Mouse (Mus musculus) thymus, adult 2 months (tissue): ENCODE measurements around the gene Trmt5. TPM values are rescaled to one million over a fixed set of nuclear protein-coding genes. Genes with fewer than 3 reads are reported as not detected.

Experiments used
- DNase-seq: peaks from one replicate; pipeline ENCODE4 v3.0.0; 2021
- H3K27ac ChIP-seq: fragments of 200-500 bp; 2 replicates; pipeline ENCODE4 v1.5.1; 2012; ENCODE audit warnings: low read length, control low read depth; ENCODE audit not compliant: control insufficient read depth, insufficient read depth
- H3K27me3 ChIP-seq: fragments of 200-500 bp; 2 replicates; pipeline ENCODE4 v1.6.1; 2012; ENCODE audit warnings: mild to moderate bottlenecking, low read length, moderate library complexity, mixed read lengths; ENCODE audit not compliant: control insufficient read depth, insufficient read depth
- H3K36me3 ChIP-seq: fragments of 200-500 bp; 2 replicates; pipeline ENCODE4 v1.6.1; 2012; ENCODE audit warnings: mild to moderate bottlenecking, low read length, moderate library complexity; ENCODE audit not compliant: control insufficient read depth, insufficient read depth
- H3K4me1 ChIP-seq: fragments of 200-500 bp; replicated peaks from 2 replicates; pipeline ENCODE4 v1.6.1; 2012; ENCODE audit warnings: low read length; ENCODE audit not compliant: control insufficient read depth, insufficient read depth
- H3K4me3 ChIP-seq: fragments of 200-500 bp; 2 replicates; pipeline ENCODE4 v1.5.1; 2012; ENCODE audit warnings: mild to moderate bottlenecking, low read length, control low read depth, moderate library complexity; ENCODE audit not compliant: control insufficient read depth, insufficient read depth
- CTCF ChIP-seq: fragments of 200-500 bp; IDR thresholded peaks from 2 replicates; pipeline ENCODE4 v1.5.1; 2012; ENCODE audit warnings: mild to moderate bottlenecking, control low read depth, low read length, moderate library complexity, borderline replicate concordance; ENCODE audit not compliant: control insufficient read depth, poor library complexity, insufficient read depth; ENCODE audit errors: extremely low read depth
- POLR2A ChIP-seq: fragments of 200-500 bp; IDR thresholded peaks from 2 replicates; pipeline ENCODE4 v1.6.1; 2012; ENCODE audit warnings: mild to moderate bottlenecking, low read length, control low read depth, moderate library complexity; ENCODE audit not compliant: control insufficient read depth, poor library complexity, insufficient read depth; ENCODE audit errors: extremely low read depth
- WGBS: fragments of 180-500 bp; shearing (Covaris S2); methylation state at CpG from one replicate; pipeline ENCODE4 v1.1.7; 2018; 5-methylcytosine and 5-hydroxymethylcytosine counted together
- polyA plus RNA-seq: library from polyadenylated mRNA; depleted of rRNA; stranded (reverse); fragments of >200 nt; gene quantifications from 2 replicates; pipeline ENCODE4 v1.2.3, GENCODE M21; 2012

Trmt5 gene
- polyA plus RNA-seq, 1 experiment, result 6.5 TPM

- WGBS, result 98% methylated on average over 3 of the region's 3 CpGs
- no peak overlapping the region for H3K4me3 ChIP-seq
- DNase-seq, result no peak
- TF ChIP-seq POLR2A (no peak), CTCF (no peak)
- H3K27me3 ChIP-seq, result no peaks in the 10 kb centered on the region
- H3K4me1 ChIP-seq, result no peaks in the 10 kb centered on the region
- peaks cover 12% of the 10 kb centered on the region for H3K36me3 ChIP-seq
- no peak overlapping the region for H3K27ac ChIP-seq
These were observed 11.6 kb downstream of the Trmt5 start for GRCm38 (mm10) chr12:73274921-73275320.

GRCm38 (mm10) chr12:73269933-73270332, 16.6 kb downstream of the Trmt5 start:
- Histone ChIP-seq H3K4me3 (no peak overlapping the region), H3K27ac (no peak overlapping the region), H3K4me1 (no peaks in the 10 kb centered on the region), H3K36me3 (no peaks in the 10 kb centered on the region), H3K27me3 (no peaks in the 10 kb centered on the region)
- DNase-seq, result no peak
- 96% methylated on average over 4 of the region's 4 CpGs for WGBS
- no peak for TF ChIP-seq POLR2A
- TF ChIP-seq CTCF, result no peak

DNA sequence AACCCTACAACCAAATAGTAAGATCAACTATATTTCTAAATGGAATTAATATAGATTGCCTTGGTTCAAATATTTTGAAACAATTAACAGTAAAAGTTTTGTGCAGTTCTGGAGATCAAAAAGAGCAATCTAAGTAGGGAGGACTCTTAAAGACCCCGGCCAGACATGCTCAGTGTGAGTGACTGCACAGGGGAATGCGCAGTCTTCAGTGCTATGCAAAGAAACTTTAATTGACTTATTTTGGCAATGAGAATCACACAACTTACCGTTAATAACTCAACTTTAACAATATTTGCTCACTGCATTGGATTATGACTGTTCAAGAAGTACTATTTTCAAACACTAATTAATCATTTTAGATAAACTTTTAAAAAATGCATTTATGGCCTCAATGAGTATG, 17.0 kb downstream of the Trmt5 start:
- no peaks in the 10 kb centered on the region for H3K36me3 ChIP-seq
- TF ChIP-seq POLR2A (no peak), CTCF (no peak)
- no peak overlapping the region for H3K4me3 ChIP-seq
- no peaks in the 10 kb centered on the region for H3K4me1 ChIP-seq
- DNase-seq, result no peak
- no peaks in the 10 kb centered on the region for H3K27me3 ChIP-seq
- WGBS, result 96% methylated on average over 3 of the region's 3 CpGs
- no peak overlapping the region for H3K27ac ChIP-seq

DNA sequence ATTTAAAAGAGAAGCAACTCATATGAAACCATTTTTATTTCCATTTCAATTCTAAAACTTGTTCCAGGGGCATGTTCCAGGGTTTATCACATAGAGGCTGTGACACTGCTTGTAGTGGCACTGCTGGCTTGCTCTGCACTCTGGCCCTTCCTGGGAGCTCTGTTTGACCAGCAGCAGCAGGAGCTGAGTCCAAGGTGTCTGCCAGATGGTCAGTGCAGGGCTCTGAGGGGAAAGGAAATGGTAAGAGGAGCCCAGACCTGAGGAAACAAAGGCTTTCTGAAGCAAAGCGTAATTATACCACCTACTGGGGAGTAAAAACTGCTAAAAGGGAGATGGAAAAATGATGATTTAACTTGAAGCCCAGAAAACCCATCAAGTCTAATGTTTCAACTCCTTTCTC, 18.0 kb downstream of the Trmt5 start:
- no peak for DNase-seq
- Histone ChIP-seq H3K27me3 (no peaks in the 10 kb centered on the region), H3K4me1 (no peaks in the 10 kb centered on the region), H3K27ac (no peak overlapping the region), H3K36me3 (no peaks in the 10 kb centered on the region), H3K4me3 (no peak overlapping the region)
- WGBS, result 100% methylated on average over 1 of the region's 1 CpGs
- no peak for TF ChIP-seq CTCF
- TF ChIP-seq POLR2A, result no peak

- WGBS, result 94% methylated on average over 1 of the region's 1 CpGs
- no peak overlapping the region for H3K27ac ChIP-seq
These were observed 19.9 kb downstream of the Trmt5 start for GRCm38 (mm10) chr12:73266597-73266996.

DNA sequence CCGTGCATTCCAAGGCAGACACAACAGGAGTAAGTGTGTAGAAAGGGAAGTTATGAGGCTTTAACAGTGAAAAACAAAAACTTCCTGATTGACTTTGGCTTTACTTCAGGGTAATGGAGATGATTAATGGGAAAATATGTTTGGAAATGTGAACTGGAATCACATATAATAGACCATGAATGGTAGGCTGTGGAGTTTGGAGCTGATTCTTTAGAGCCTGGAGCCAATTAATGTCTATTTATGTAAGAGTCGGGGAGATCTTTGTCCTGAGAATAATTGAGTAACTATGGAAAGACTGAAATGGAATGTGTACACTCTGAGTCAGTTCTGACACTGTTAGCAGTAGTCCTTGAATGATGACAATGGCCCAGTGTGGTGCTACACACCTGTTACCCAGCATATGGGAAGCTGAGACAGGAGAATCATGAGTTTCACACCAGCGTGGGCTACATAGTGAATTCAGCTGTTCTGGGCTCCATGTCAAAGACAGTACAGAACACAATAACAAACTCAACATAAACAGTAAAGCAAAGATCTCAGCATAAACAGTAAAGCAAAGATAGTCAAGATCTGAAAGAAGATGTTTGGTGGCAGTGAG, 21.0 kb downstream of the Trmt5 start:
- TF ChIP-seq CTCF, result no peak
- no peak for TF ChIP-seq POLR2A
- Histone ChIP-seq H3K27me3 (no peaks in the 10 kb centered on the region), H3K4me3 (no peak overlapping the region), H3K27ac (no peak overlapping the region), H3K36me3 (no peaks in the 10 kb centered on the region), H3K4me1 (no peaks in the 10 kb centered on the region)
- 96% methylated on average over 3 of the region's 3 CpGs for WGBS
- DNase-seq, result no peak

More at GRCm38 (mm10) chr12:73266597-73266996, 19.9 kb downstream of the Trmt5 start:
- H3K4me1 ChIP-seq, result no peaks in the 10 kb centered on the region
- no peak for DNase-seq
- H3K27me3 ChIP-seq, result no peaks in the 10 kb centered on the region
- no peaks in the 10 kb centered on the region for H3K36me3 ChIP-seq
- H3K4me3 ChIP-seq, result no peak overlapping the region
- TF ChIP-seq POLR2A (no peak), CTCF (no peak)

DNA sequence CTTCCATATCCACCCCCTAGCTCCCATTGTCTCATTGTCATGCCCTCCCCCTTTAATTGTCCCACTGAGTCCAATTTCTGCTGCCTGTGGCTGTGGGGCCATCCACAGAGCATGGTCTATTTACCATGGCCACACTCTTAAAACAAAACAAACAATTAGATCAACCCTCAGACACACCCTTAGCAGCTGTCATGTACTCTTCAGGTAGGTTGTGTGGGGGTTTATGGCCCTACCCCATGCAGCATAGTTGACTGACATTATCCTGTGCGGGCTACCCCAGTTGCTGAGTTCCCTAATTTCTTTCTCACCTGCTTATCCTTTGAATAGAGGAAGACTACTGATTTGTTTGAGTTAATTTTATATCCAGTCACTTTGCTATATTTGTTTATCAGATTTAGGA, 26.2 kb downstream of the Trmt5 start:
- no peak for DNase-seq
- Histone ChIP-seq H3K4me3 (no peak overlapping the region), H3K4me1 (no peaks in the 10 kb centered on the region), H3K36me3 (no peaks in the 10 kb centered on the region), H3K27me3 (no peaks in the 10 kb centered on the region), H3K27ac (no peak overlapping the region)
- 100% methylated on average over 1 of the region's 1 CpGs for WGBS
- no peak for TF ChIP-seq CTCF
- TF ChIP-seq POLR2A, result no peak
